Mouse (Mus musculus) neural tube, embryonic 13.5 days (tissue): ENCODE measurements at regions not wholly inside any gene's neighbourhood (a gene's known extent, or its start where the extent isn't known, plus 50 kb on each side); places are given as distances from the start of the nearest gene placed in this dataset.

Experiments used
- ATAC-seq: fragments of 200-750 bp; cut with Nextera tagmentation; 2 replicates; pipeline ENCODE4 v1.8.0; 2017; ENCODE audit warnings: low read depth, mild to moderate bottlenecking, moderate TSS enrichment, moderate library complexity
- H3K27ac ChIP-seq: fragments of 300-500 bp; sonication (generic); replicated peaks from 2 replicates; pipeline ENCODE4 v1.5.1; 2015; ENCODE audit warnings: moderate library complexity, mild to moderate bottlenecking, inconsistent platforms
- H3K27me3 ChIP-seq: fragments of 300-500 bp; sonication (generic); 2 replicates; pipeline ENCODE4 v1.6.1; 2015; ENCODE audit warnings: mild to moderate bottlenecking, inconsistent platforms
- H3K36me3 ChIP-seq: fragments of 300-500 bp; sonication (generic); 2 replicates; pipeline ENCODE4 v1.6.1; 2015; ENCODE audit warnings: mild to moderate bottlenecking, inconsistent platforms
- H3K4me1 ChIP-seq: fragments of 300-500 bp; sonication (generic); replicated peaks from 2 replicates; pipeline ENCODE4 v1.6.1; 2015; ENCODE audit warnings: inconsistent platforms
- H3K4me2 ChIP-seq: fragments of 300-500 bp; sonication (generic); 2 replicates; pipeline ENCODE4 v1.6.1; 2015; ENCODE audit warnings: inconsistent platforms, mild to moderate bottlenecking, moderate library complexity
- H3K4me3 ChIP-seq: fragments of 300-500 bp; sonication (generic); 2 replicates; pipeline ENCODE4 v1.5.1; 2015; ENCODE audit warnings: mild to moderate bottlenecking, inconsistent platforms
- H3K9ac ChIP-seq: fragments of 300-500 bp; sonication (generic); 2 replicates; pipeline ENCODE4 v1.6.1; 2015; ENCODE audit warnings: moderate library complexity, mild to moderate bottlenecking, inconsistent platforms
- H3K9me3 ChIP-seq: fragments of 300-500 bp; sonication (generic); 2 replicates; pipeline ENCODE4 v1.6.1; 2016; ENCODE audit warnings: inconsistent platforms
- WGBS: fragments of 180-500 bp; shearing (Covaris S2); methylation state at CpG from one replicate; pipeline ENCODE4 v1.1.7; 2015; 5-methylcytosine and 5-hydroxymethylcytosine counted together

- no peak overlapping the region for H3K4me3 ChIP-seq
- ATAC-seq: no peak
- 63% methylated on average over 3 of the region's 3 CpGs for WGBS
Observed at GRCm38 (mm10) chr5:56394021-56394420, 1323.7 kb upstream of the Pcdh7 start.

DNA sequence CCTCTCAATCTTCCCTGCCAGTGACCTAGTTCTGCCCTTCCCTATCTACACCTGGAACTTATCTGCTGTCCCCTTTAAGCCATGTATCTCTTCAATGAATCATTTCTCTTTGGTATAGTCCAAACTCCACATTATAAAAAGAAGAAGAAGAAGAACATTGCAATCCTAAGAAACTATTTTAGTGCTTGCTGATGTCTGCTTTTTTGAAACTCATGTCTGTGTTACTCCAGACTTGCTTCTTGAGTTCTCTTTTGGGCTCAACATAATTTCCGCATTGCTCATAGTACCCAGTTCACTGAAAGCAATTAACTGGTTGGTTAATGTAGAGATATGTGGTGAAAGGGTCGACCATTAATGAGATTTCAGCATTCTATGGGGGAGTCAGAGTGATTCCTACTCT lies 1282.8 kb upstream of the Pcdh7 start:
- no peaks in the 10 kb centered on the region for H3K9me3 ChIP-seq
- no peaks in the 10 kb centered on the region for H3K27me3 ChIP-seq
- no peak overlapping the region for H3K27ac ChIP-seq
- ATAC-seq: no peak
- H3K4me3 ChIP-seq: no peak overlapping the region
- no peak overlapping the region for H3K9ac ChIP-seq
- no peak overlapping the region for H3K4me2 ChIP-seq
- 73% methylated on average over 2 of the region's 2 CpGs for WGBS
- no peaks in the 10 kb centered on the region for H3K4me1 ChIP-seq
- no peaks in the 10 kb centered on the region for H3K36me3 ChIP-seq

More at GRCm38 (mm10) chr5:56394021-56394420, 1323.7 kb upstream of the Pcdh7 start:
- no peak overlapping the region for H3K4me2 ChIP-seq
- H3K27ac ChIP-seq: no peak overlapping the region
- no peak overlapping the region for H3K9ac ChIP-seq
- H3K36me3 ChIP-seq: no peaks in the 10 kb centered on the region
- no peaks in the 10 kb centered on the region for H3K4me1 ChIP-seq
- H3K27me3 ChIP-seq: no peaks in the 10 kb centered on the region
- no peaks in the 10 kb centered on the region for H3K9me3 ChIP-seq

DNA sequence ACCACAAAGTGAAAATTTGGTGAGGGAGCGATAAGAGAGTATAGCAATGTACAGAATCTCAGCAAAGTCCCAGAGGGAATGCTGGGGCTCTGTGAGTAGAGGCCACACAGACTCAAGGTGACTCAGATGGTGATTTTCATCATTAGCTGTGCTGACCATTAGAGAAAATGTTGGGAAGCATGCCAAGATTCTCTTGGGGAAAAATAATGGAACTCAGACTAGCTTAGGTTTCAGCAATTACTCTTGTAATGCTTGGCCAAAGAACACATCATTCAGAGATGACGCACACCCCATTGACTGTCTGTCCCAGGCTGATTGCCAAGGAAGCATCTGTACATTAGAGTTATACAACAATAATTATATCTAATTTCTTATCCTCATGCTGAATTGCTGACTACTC lies 1277.3 kb upstream of the Pcdh7 start:
- no peak overlapping the region for H3K4me3 ChIP-seq
- H3K27ac ChIP-seq: no peak overlapping the region
- peak; percentile 61; the same call in 1 of the 2 replicates for ATAC-seq
- no peak overlapping the region for H3K4me2 ChIP-seq
- no peaks in the 10 kb centered on the region for H3K27me3 ChIP-seq
- WGBS: 76% methylated on average over 2 of the region's 2 CpGs
- H3K9me3 ChIP-seq: no peaks in the 10 kb centered on the region
- no peaks in the 10 kb centered on the region for H3K4me1 ChIP-seq
- no peak overlapping the region for H3K9ac ChIP-seq
- no peaks in the 10 kb centered on the region for H3K36me3 ChIP-seq

- WGBS: 83% methylated on average over 4 of the region's 4 CpGs
- H3K4me3 ChIP-seq: no peak overlapping the region
- ATAC-seq: no peak
Observed at GRCm38 (mm10) chr5:56487739-56488138, 1230.0 kb upstream of the Pcdh7 start.

More at GRCm38 (mm10) chr5:56487739-56488138, 1230.0 kb upstream of the Pcdh7 start:
- no peaks in the 10 kb centered on the region for H3K9me3 ChIP-seq
- no peaks in the 10 kb centered on the region for H3K36me3 ChIP-seq
- H3K9ac ChIP-seq: no peak overlapping the region
- no peaks in the 10 kb centered on the region for H3K27me3 ChIP-seq
- no peaks in the 10 kb centered on the region for H3K4me1 ChIP-seq
- no peak overlapping the region for H3K4me2 ChIP-seq
- no peak overlapping the region for H3K27ac ChIP-seq
